Mouse (Mus musculus) kidney, adult 2 months (tissue): ENCODE measurements at regions not wholly inside any gene's neighbourhood (a gene's known extent, or its start where the extent isn't known, plus 50 kb on each side); places are given as distances from the start of the nearest gene placed in this dataset.

Experiments used
- CTCF ChIP-seq: fragments of 200-500 bp; conservative IDR thresholded peaks from 2 replicates; pipeline ENCODE4 v1.5.1; 2011; ENCODE audit warnings: low read depth, mild to moderate bottlenecking, control low read depth, low read length, moderate library complexity, mixed read lengths; ENCODE audit not compliant: insufficient read depth, insufficient read length
- POLR2A ChIP-seq: fragments of 200-500 bp; IDR thresholded peaks from one replicate; pipeline ENCODE4 v1.6.1; 2011; ENCODE audit warnings: low read depth, low read length, control low read depth

DNA sequence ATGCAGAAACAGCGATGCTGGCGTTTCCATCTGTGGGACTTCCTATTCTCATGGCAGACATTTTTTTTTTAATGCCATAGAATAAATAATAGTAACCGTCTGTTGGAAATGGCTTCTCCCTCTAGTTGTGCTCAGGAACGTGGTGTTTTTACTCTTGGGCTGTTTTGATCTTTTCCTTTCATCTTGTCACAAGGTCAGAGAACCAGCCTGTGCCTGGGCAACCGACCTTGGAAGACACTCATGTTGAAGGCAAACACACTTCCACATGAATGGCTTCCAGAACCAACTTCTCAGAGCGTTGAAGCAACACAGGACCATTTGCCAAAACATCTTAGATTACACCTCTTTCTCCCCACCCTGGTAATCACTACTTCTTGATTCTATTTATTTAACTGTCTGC is 137.9 kb upstream of the Mast4 start:
- TF ChIP-seq POLR2A (no peak), CTCF (no peak)
